19 mouse cellular contexts compared by ENCODE assay signal in genomic region chr1:128680538-128680937, GRCm38 (mm10).
DNase-seq lines count a peak whose midpoint lies in the region; ATAC-seq lines count a peak whose summit lies in the region.
"Had no signal": no experiment of that assay in that cellular context is flagged by ENCODE, and none has a peak within 500 bp of the region (broad histone marks: within the 10 kb centered on the region; RNA-seq: fewer than 3 reads in every experiment).

No protein-coding gene starts in this region.

- 20% methylated on average over 3 of the region's 3 CpGs for WGBS in kidney, embryonic 16.5 days

- ATAC-seq in kidney, embryonic 16.5 days (ENCODE audit: low FRiP score, low TSS enrichment): peak; percentile 72; the same call in 1 of the 2 replicates

- H3K9ac ChIP-seq in kidney, embryonic 16.5 days (replicated peaks; ENCODE audit: low read length): no peak overlapping the region
- H3K9ac ChIP-seq: embryonic facial prominence, embryonic 15.5 days; heart, embryonic 12.5 days; hindbrain, embryonic 14.5 days had no signal

- no peak overlapping the region for H3K27ac ChIP-seq in kidney, embryonic 16.5 days (ENCODE audit: low read length)
- H3K27ac ChIP-seq: embryonic facial prominence, embryonic 15.5 days; gastrocnemius, adult 2 months; hindbrain, embryonic 14.5 days had no signal

- no peaks in the 10 kb centered on the region for H3K36me3 ChIP-seq in kidney, embryonic 16.5 days (ENCODE audit: insufficient read depth, low read length)
- H3K36me3 ChIP-seq: embryonic facial prominence, embryonic 15.5 days; heart, embryonic 12.5 days had no signal

- H3K4me2 ChIP-seq in kidney, embryonic 16.5 days (replicated peaks; ENCODE audit: low read depth, low read length): no peak overlapping the region
- H3K4me2 ChIP-seq: embryonic facial prominence, embryonic 15.5 days; heart, embryonic 12.5 days; hindbrain, embryonic 14.5 days had no signal

- no peaks in the 10 kb centered on the region for H3K9me3 ChIP-seq in kidney, embryonic 16.5 days (ENCODE audit: low read length)
- H3K9me3 ChIP-seq: embryonic facial prominence, embryonic 15.5 days; heart, embryonic 12.5 days had no signal

- H3K27me3 ChIP-seq in kidney, embryonic 16.5 days (ENCODE audit: insufficient read depth, low read length): no peaks in the 10 kb centered on the region
- H3K27me3 ChIP-seq: embryonic facial prominence, embryonic 15.5 days; heart, embryonic 12.5 days had no signal

- peak; percentile 79 to 85 for DNase-seq in adrenal gland, adult (ENCODE audit: inconsistent age in 2 of 2, low spot score in 1 of 2)
- DNase-seq in adrenal gland, adult 18-20 months (ENCODE audit: low spot score in 2 of 2): no peak
- DNase-seq in kidney, postnatal 10 days: no peak
- DNase-seq in ovary, postnatal 36 days (ENCODE audit: low spot score): peak; percentile 25
- DNase-seq in ovary, postnatal 14 days (ENCODE audit: low spot score): no peak
- no peak for DNase-seq in cerebellum, postnatal 10 days
- DNase-seq in thymus, postnatal 10 days (ENCODE audit: low spot score in 2 of 2): no peak
- DNase-seq: cerebellum, adult 8-10 months; gastrocnemius, adult 2 months; heart, postnatal 14 days; kidney, postnatal 25 days; left cerebral cortex, postnatal 4 days; liver; lung, postnatal 36 days; spleen, adult 18-20 months had no signal

- no peak overlapping the region for H3K4me3 ChIP-seq in kidney, embryonic 16.5 days (ENCODE audit: low read length)
- H3K4me3 ChIP-seq: embryonic facial prominence, embryonic 15.5 days; gastrocnemius, adult 2 months; heart, embryonic 12.5 days had no signal

- no peaks in the 10 kb centered on the region for H3K4me1 ChIP-seq in kidney, embryonic 16.5 days (ENCODE audit: insufficient read depth, low read length)
- H3K4me1 ChIP-seq: heart, embryonic 12.5 days had no signal

Comparison
In these comparisons a context has a peak if more than half of its experiments do, and no peak if none do; other contexts are left out.
1. DNase-seq: peak in adrenal gland, adult (2 of 2) and ovary, postnatal 36 days (single experiment); none in adrenal gland, adult 18-20 months (0 of 2), kidney, postnatal 10 days (single experiment), ovary, postnatal 14 days (single experiment), cerebellum, postnatal 10 days (0 of 2) and thymus, postnatal 10 days (0 of 2).